Mouse (Mus musculus) lung, adult 2 months (tissue): ENCODE results near the gene Tanc1.

Source experiments
- CTCF ChIP-seq: fragments of 200-500 bp; IDR thresholded peaks from 2 replicates; pipeline ENCODE4 v1.5.1; 2011; ENCODE audit warnings: mild to moderate bottlenecking, low read length, control low read depth; ENCODE audit not compliant: insufficient read depth
- POLR2A ChIP-seq: fragments of 200-500 bp; IDR thresholded peaks from 2 replicates; pipeline ENCODE4 v1.6.1; 2011; ENCODE audit warnings: low read depth, mild to moderate bottlenecking, control low read depth, low read length, borderline replicate concordance; ENCODE audit errors: extremely low read depth

DNA sequence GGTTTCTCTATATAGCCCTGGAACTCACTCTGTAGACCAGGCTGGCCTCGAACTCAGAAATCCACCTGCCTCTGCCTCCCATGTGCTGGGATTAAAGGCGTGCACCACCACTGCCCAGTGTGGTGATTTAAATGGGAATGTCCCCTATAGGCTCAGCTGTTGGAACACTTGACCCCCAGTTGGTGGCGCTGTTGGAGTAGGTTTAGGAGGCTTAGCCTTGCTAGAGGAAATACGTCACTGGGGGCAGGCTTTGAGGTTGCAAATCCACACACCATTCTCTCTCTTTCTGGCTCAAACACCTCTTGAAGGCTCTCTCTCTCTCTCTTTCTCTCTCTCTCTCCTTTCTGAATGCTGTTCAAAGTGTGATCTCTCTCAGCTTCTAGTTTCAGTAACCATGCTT, 46.9 kb upstream of the Tanc1 start:
- TF ChIP-seq CTCF, result no peak
- TF ChIP-seq POLR2A, result no peak
